Mouse (Mus musculus) liver, embryonic 12.5 days (tissue): ENCODE data around the gene Med19. TPM values are rescaled to one million over a fixed set of nuclear protein-coding genes. Genes with fewer than 3 reads are reported as not detected.
"Not testable (repeated sequence)": the region's sequence is repeated elsewhere in the genome, so short reads cannot be mapped to it uniquely, and the experiment has no call there.

ENCODE experiments used
- ATAC-seq: fragments of 200-750 bp; cut with Nextera tagmentation; 2 replicates; pipeline ENCODE4 v1.8.0; 2017; ENCODE audit warnings: moderate number of reproducible peaks, mild to moderate bottlenecking, moderate library complexity
- H3K27ac ChIP-seq: fragments of 300-500 bp; sonication (generic); 2 replicates; pipeline ENCODE4 v1.5.1; 2016; ENCODE audit warnings: mild to moderate bottlenecking
- H3K27me3 ChIP-seq: fragments of 300-500 bp; sonication (generic); replicated peaks from 2 replicates; pipeline ENCODE4 v1.6.1; 2016; ENCODE audit warnings: mild to moderate bottlenecking, moderate library complexity
- H3K36me3 ChIP-seq: fragments of 300-500 bp; sonication (generic); 2 replicates; pipeline ENCODE4 v1.6.1; 2016; ENCODE audit warnings: mild to moderate bottlenecking, moderate library complexity
- H3K4me1 ChIP-seq: fragments of 300-500 bp; sonication (generic); 2 replicates; pipeline ENCODE4 v1.6.1; 2016
- H3K4me2 ChIP-seq: fragments of 300-500 bp; sonication (generic); 2 replicates; pipeline ENCODE4 v1.6.1; 2016; ENCODE audit warnings: mild to moderate bottlenecking, moderate library complexity
- H3K4me3 ChIP-seq: fragments of 300-500 bp; sonication (generic); 2 replicates; pipeline ENCODE4 v1.5.1; 2016; ENCODE audit warnings: mild to moderate bottlenecking, moderate library complexity
- H3K9ac ChIP-seq: fragments of 300-500 bp; sonication (generic); 2 replicates; pipeline ENCODE4 v1.6.1; 2016; ENCODE audit warnings: mild to moderate bottlenecking, moderate library complexity
- H3K9me3 ChIP-seq: fragments of 300-500 bp; sonication (generic); replicated peaks from 2 replicates; pipeline ENCODE4 v1.6.1; 2016; ENCODE audit warnings: mild to moderate bottlenecking, moderate library complexity
- WGBS: fragments of 180-500 bp; shearing (Covaris S2); methylation state at CpG from one replicate; pipeline ENCODE4 v1.1.7; 2016; ENCODE audit not compliant: insufficient replicate concordance; 5-methylcytosine and 5-hydroxymethylcytosine counted together
- polyA plus RNA-seq: library from polyadenylated mRNA; unstranded; fragments of >200 nt; fragmentation: Nextera tagmentation; extraction: Ambion mirVana; gene quantifications from 2 replicates; pipeline ENCODE4 v1.2.1, GENCODE M21; 2016

Gene Med19
- polyA plus RNA-seq, 1 experiment from 2014 or later = 28.1 TPM

- H3K9ac ChIP-seq = peak overlapping the region; percentile 85
- peak overlapping the region; percentile 75 for H3K4me3 ChIP-seq
- peaks cover 41% of the 10 kb centered on the region for H3K36me3 ChIP-seq
- no peaks in the 10 kb centered on the region for H3K9me3 ChIP-seq
- H3K27me3 ChIP-seq = no peaks in the 10 kb centered on the region
- peaks cover 68% of the 10 kb centered on the region for H3K4me1 ChIP-seq
- 2% methylated on average over 9 of the region's 9 CpGs for WGBS
- H3K27ac ChIP-seq = peak overlapping the region; percentile 94
- 0 out of 2 replicates have a peak, but pooled peaks have one; percentile 14 for ATAC-seq
- peak overlapping the region; percentile 85 for H3K4me2 ChIP-seq
Measured at GRCm38 (mm10) chr2:84726716-84727115, 48.5 kb downstream of the Med19 start.

- H3K9me3 ChIP-seq = no peaks in the 10 kb centered on the region
- H3K27ac ChIP-seq = peak within 1 kb of the TSS; percentile 94
- H3K27me3 ChIP-seq = no peaks in the 10 kb centered on the region
- H3K9ac ChIP-seq = peak within 1 kb of the TSS; percentile 85
- peak within 1 kb of the TSS; percentile 85 for H3K4me2 ChIP-seq
- ATAC-seq = peak; percentile 93
- WGBS = under 1% methylated on average over 39 of the region's 39 CpGs
- peak within 1 kb of the TSS; percentile 75 for H3K4me3 ChIP-seq
- H3K4me1 ChIP-seq = peaks cover 69% of the 10 kb centered on the region
- H3K36me3 ChIP-seq = peaks cover 35% of the 10 kb centered on the region
Measured at GRCm38 (mm10) chr2:84727172-84727858, 49.1 kb downstream of the Med19 start, which contains the start of gene Clp1. Clp1 (minus strand) TSS chr2:84727350.

DNA sequence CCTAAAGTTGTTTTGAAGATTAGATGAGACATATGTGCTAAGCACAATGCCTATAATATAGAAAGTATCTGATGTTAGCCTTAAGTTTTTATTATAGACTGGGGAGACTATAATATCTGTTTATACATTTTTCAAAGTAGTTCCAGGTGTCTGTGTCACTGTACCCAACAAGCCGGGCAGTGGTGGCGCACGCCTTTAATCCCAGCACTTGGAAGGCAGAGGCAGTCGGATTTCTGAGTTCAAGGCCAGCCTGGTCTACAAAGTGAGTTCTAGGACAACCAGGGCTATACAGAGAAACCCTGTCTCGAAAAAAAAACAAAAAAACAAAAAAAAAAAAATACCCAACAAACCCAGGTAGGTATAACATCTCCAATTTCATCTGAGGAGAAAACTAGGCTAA lies 50.0 kb downstream of the Med19 start:
- Histone ChIP-seq H3K4me1 (peaks cover 77% of the 10 kb centered on the region), H3K4me2 (peak overlapping the region; percentile 85), H3K36me3 (peaks cover 28% of the 10 kb centered on the region), H3K9ac (peak overlapping the region; percentile 78; the same call in 1 of the 2 replicates), H3K27ac (peak overlapping the region; percentile 94)
- H3K4me3 ChIP-seq, H3K9me3 ChIP-seq, ATAC-seq, H3K27me3 ChIP-seq: not testable (repeated sequence)
- 75% methylated on average over 5 of the region's 5 CpGs for WGBS

- no peak overlapping the region for H3K9ac ChIP-seq
- no peaks in the 10 kb centered on the region; the same call in 1 of the 2 replicates for H3K27me3 ChIP-seq
- H3K27ac ChIP-seq = peak overlapping the region; percentile 99
- WGBS = 79% methylated on average over 3 of the region's 3 CpGs
- no peak overlapping the region for H3K4me2 ChIP-seq
- no peaks in the 10 kb centered on the region for H3K9me3 ChIP-seq
- H3K36me3 ChIP-seq = peaks cover 6% of the 10 kb centered on the region; the same call in 1 of the 2 replicates
- no peak overlapping the region for H3K4me3 ChIP-seq
- no peak for ATAC-seq
- H3K4me1 ChIP-seq = peaks cover 75% of the 10 kb centered on the region
Measured at GRCm38 (mm10) chr2:84731206-84731605, 53.0 kb downstream of the Med19 start.

DNA sequence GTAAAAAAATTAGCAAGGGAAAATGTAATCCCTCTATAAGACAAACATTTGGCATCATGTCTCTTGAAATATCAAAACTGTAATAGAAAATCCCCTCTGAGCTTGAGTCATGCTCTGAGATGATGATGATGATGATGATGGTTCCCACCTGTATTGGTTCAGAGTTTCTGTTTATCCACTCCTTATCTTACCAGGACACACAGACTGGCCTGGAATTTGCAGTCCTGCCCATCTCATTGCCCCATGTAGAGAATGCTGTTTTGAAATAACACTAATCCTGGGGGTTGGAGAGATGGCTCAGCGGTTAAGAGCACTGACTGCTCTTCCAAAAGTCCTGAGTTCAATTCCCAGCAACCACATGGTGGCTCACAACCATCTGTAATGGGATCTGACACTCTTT lies 54.2 kb downstream of the Med19 start:
- Histone ChIP-seq H3K4me1 (peaks cover 83% of the 10 kb centered on the region), H3K4me3 (no peak overlapping the region), H3K9ac (peak overlapping the region; percentile 90), H3K36me3 (peaks cover 18% of the 10 kb centered on the region), H3K9me3 (no peaks in the 10 kb centered on the region), H3K27me3 (peaks cover 10% of the 10 kb centered on the region), H3K4me2 (peak overlapping the region; percentile 89), H3K27ac (peak overlapping the region; percentile 99)
- ATAC-seq = no peak
- WGBS = 65% methylated on average over 1 of the region's 1 CpGs

GRCm38 (mm10) chr2:84733579-84734300 lies 55.5 kb downstream of the Med19 start, which contains the start of gene Ypel4:
Ypel4 (plus strand) TSS chr2:84734058.
- H3K9me3 ChIP-seq = no peaks in the 10 kb centered on the region
- WGBS = 4% methylated on average over 8 of the region's 8 CpGs
- peaks cover 27% of the 10 kb centered on the region for H3K36me3 ChIP-seq
- peaks cover 14% of the 10 kb centered on the region for H3K27me3 ChIP-seq
- H3K4me3 ChIP-seq = peak within 1 kb of the TSS; percentile 74
- peak within 1 kb of the TSS; percentile 89 for H3K4me2 ChIP-seq
- H3K4me1 ChIP-seq = peaks cover 88% of the 10 kb centered on the region
- peak within 1 kb of the TSS; percentile 90 for H3K9ac ChIP-seq
- H3K27ac ChIP-seq = peak within 1 kb of the TSS; percentile 99
- peak; percentile 67 for ATAC-seq

DNA sequence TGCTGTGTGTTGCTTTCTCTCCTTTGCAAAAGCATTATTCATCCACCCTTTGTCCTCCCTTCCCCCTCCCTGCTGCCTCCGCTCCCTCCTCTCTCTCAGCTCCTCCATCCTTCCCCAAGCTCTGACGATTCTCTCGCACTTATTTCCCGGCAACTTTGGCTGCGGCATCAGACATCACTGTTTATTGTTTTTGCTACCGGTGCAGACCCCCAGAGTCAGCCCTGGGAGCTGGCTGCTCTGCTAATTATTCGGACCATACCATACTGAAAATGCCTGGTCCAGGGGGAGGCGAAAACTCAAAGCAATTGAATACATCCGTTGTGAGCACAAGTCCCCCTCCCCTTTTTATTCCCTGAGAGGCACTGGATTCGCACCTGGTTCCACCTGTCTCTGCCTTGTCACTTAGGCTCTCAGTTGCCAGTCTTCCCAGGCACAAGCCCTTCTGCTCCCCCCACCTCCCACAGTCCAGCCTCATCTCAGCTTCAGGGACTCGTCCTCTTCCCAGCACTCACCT lies 56.2 kb downstream of the Med19 start:
- peaks cover 14% of the 10 kb centered on the region for H3K27me3 ChIP-seq
- peaks cover 34% of the 10 kb centered on the region for H3K36me3 ChIP-seq
- H3K4me2 ChIP-seq = peak overlapping the region; percentile 89
- no peak for ATAC-seq
- peak overlapping the region; percentile 74 for H3K4me3 ChIP-seq
- H3K9ac ChIP-seq = peak overlapping the region; percentile 90
- WGBS = 2% methylated on average over 11 of the region's 11 CpGs
- no peaks in the 10 kb centered on the region for H3K9me3 ChIP-seq
- H3K27ac ChIP-seq = peak overlapping the region; percentile 99
- H3K4me1 ChIP-seq = peaks cover 95% of the 10 kb centered on the region

DNA sequence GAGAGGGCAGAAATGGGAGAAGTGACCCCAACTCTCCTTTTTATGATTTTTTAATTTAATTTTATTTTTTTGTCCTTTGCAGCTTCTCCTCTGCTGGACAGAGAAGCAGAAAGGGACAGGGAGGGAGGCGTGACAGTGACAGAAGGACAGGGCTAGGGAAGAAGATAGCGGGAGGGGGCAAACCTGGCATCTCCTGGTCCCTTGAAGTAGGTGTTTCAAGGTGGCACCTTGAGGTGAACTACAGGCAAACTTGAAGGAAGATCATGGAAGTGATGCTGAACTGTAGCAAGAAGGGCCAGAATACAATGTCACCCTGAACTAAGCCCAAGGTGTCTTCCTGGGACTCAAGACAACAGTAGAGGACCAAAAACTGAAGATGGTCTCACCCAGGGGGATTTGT lies 56.7 kb downstream of the Med19 start:
- Histone ChIP-seq H3K4me1 (peaks cover 96% of the 10 kb centered on the region), H3K4me2 (peak overlapping the region; percentile 89), H3K36me3 (peaks cover 39% of the 10 kb centered on the region), H3K27me3 (peaks cover 14% of the 10 kb centered on the region), H3K27ac (peak overlapping the region; percentile 99), H3K9me3 (no peaks in the 10 kb centered on the region), H3K9ac (peak overlapping the region; percentile 90), H3K4me3 (peak overlapping the region; percentile 74)
- ATAC-seq = 0 out of 2 replicates have a peak, but pooled peaks have one; percentile 11
- 3% methylated on average over 2 of the region's 2 CpGs for WGBS

GRCm38 (mm10) chr2:84735346-84735920 lies 57.2 kb downstream of the Med19 start:
- H3K36me3 ChIP-seq = peaks cover 44% of the 10 kb centered on the region

DNA sequence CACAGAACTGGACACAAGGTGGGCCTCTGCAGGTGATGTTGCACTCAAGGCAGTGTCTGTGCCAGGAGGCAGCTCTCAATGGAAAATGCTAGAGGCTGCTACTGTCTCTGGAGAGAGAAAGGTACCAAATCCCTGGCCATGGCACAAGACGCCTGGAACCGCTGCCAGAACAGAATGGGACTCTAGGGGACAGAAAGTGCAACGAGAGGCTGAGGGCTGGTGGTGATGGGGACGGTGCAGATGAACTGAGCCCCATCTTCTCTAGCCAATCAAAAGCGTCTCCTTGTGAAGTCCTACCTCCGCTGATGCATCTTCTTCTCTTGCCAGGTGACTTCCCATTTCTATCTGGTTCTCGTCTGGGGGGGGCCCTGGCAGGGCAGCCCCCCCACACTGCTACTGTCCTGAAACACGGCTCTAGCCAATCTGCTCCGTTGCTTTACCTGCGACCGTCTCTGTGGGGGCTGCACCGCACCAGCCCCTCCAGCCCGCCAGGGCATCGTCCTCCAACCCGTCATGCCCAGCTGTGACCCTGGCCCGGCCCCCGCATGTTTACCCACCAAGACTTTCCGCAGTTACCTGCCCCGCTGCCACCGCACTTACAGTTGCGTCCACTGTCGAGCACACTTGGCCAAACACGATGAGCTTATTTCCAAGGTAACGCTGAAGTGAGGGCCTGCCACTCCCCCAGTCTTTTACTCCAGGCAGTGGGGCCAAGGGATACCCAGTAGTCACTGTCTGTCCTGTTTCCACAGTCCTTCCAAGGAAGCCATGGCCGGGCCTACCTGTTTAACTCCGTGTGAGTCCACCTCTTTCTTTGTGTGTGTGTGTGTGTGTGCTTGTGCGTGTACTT lies 58.3 kb downstream of the Med19 start:
- WGBS = 21% methylated on average over 27 of the region's 27 CpGs
- peak overlapping the region; percentile 74 for H3K4me3 ChIP-seq
- H3K4me2 ChIP-seq = peak overlapping the region; percentile 89
- no peak for ATAC-seq
- peak overlapping the region; percentile 90 for H3K9ac ChIP-seq
- no peaks in the 10 kb centered on the region for H3K9me3 ChIP-seq
- H3K27me3 ChIP-seq = peaks cover 14% of the 10 kb centered on the region
- peaks cover 97% of the 10 kb centered on the region for H3K4me1 ChIP-seq
- H3K27ac ChIP-seq = peak overlapping the region; percentile 99
- peaks cover 55% of the 10 kb centered on the region for H3K36me3 ChIP-seq

More at GRCm38 (mm10) chr2:84735346-84735920, 57.2 kb downstream of the Med19 start:
- peak; percentile 92 for ATAC-seq
- Histone ChIP-seq H3K9ac (peak overlapping the region; percentile 90), H3K27me3 (peaks cover 14% of the 10 kb centered on the region), H3K27ac (peak overlapping the region; percentile 99), H3K4me3 (peak overlapping the region; percentile 74), H3K4me1 (peaks cover 96% of the 10 kb centered on the region), H3K9me3 (no peaks in the 10 kb centered on the region), H3K4me2 (peak overlapping the region; percentile 89)
- 7% methylated on average over 7 of the region's 7 CpGs for WGBS

DNA sequence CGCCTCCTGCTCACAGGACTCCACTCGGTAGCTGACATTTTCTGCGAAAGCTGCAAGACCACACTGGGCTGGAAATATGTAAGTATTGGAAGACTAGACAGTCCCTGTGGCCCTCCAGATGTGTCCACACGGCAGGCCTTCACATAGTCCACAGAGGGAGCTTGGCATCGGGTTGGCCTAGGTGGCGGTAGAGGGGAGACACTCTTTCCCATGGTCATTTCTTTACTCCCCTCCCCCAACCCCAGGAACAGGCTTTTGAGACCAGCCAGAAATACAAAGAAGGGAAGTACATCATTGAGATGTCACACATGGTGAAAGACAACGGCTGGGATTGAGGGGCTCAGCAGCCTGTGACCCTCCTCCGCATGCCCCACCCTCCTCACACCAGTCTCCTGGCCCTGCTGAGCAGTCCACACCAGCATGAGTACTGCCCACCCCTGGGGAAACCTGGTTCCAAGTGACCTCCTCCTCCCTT lies 59.3 kb downstream of the Med19 start:
- ATAC-seq = no peak
- Histone ChIP-seq H3K4me3 (peak overlapping the region; percentile 74), H3K9me3 (no peaks in the 10 kb centered on the region), H3K36me3 (peaks cover 61% of the 10 kb centered on the region), H3K4me1 (peaks cover 97% of the 10 kb centered on the region), H3K27ac (peak overlapping the region; percentile 99), H3K4me2 (peak overlapping the region; percentile 89), H3K9ac (peak overlapping the region; percentile 90), H3K27me3 (peaks cover 14% of the 10 kb centered on the region)
- 16% methylated on average over 8 of the region's 8 CpGs for WGBS
